Mouse (Mus musculus): ENCODE results near the gene Wdfy4. TPM values are rescaled to one million over a fixed set of nuclear protein-coding genes. Genes with fewer than 3 reads are reported as not detected.
A peak's percentile ranks its signal among the peaks of the same experiment; 100 is the strongest.

The Wdfy4 gene
- polyA plus RNA-seq (2015; fragmentation: Nextera tagmentation; extraction: Ambion mirVana) = 0.10 and 0.38 TPM in 2 replicates

- Histone ChIP-seq H3K4me1 (replicated peaks) (no peaks in the 10 kb centered on the region), H3K9ac (no peak within 1 kb of the TSS), H3K4me3 (no peak within 1 kb of the TSS), H3K27me3 (no peaks in the 10 kb centered on the region), H3K4me2 (no peak within 1 kb of the TSS), H3K9me3 (no peaks in the 10 kb centered on the region), H3K27ac (no peak within 1 kb of the TSS), H3K36me3 (no peaks in the 10 kb centered on the region)
- ATAC-seq (ENCODE audit: low FRiP score) = no peak
- WGBS = 92% methylated on average over 11 of the region's 11 CpGs
Observed at GRCm38 (mm10) chr14:33185068-33185800, at the start of gene Wdfy4. Wdfy4 (minus strand) TSS chr14:33185508.

- Histone ChIP-seq H3K27ac (no peak overlapping the region), H3K4me1 (replicated peaks) (no peaks in the 10 kb centered on the region), H3K27me3 (no peaks in the 10 kb centered on the region), H3K9ac (no peak overlapping the region), H3K4me2 (no peak overlapping the region), H3K4me3 (no peak overlapping the region), H3K9me3 (no peaks in the 10 kb centered on the region), H3K36me3 (no peaks in the 10 kb centered on the region)
- 78% methylated on average over 5 of the region's 5 CpGs for WGBS
- no peak for ATAC-seq (ENCODE audit: low FRiP score)
Observed at GRCm38 (mm10) chr14:33232048-33232447, 46.7 kb upstream of the Wdfy4 start.

- ATAC-seq (ENCODE audit: low FRiP score) = no peak
Observed at GRCm38 (mm10) chr14:33231311-33231710, 46.0 kb upstream of the Wdfy4 start.

GRCm38 (mm10) chr14:33230672-33231071 lies 45.4 kb upstream of the Wdfy4 start:
- H3K4me3 ChIP-seq = no peak overlapping the region
- no peak overlapping the region for H3K27ac ChIP-seq
- no peak for ATAC-seq (ENCODE audit: low FRiP score)
- 90% methylated on average over 4 of the region's 4 CpGs for WGBS
- H3K36me3 ChIP-seq = no peaks in the 10 kb centered on the region
- no peaks in the 10 kb centered on the region for H3K27me3 ChIP-seq
- H3K4me2 ChIP-seq = no peak overlapping the region
- no peaks in the 10 kb centered on the region for H3K9me3 ChIP-seq
- H3K4me1 ChIP-seq (replicated peaks) = no peaks in the 10 kb centered on the region
- H3K9ac ChIP-seq = no peak overlapping the region

More at GRCm38 (mm10) chr14:33231311-33231710, 46.0 kb upstream of the Wdfy4 start:
- H3K36me3 ChIP-seq = no peaks in the 10 kb centered on the region
- H3K9ac ChIP-seq = no peak overlapping the region
- no peak overlapping the region for H3K4me3 ChIP-seq
- 96% methylated on average over 3 of the region's 3 CpGs for WGBS
- H3K27me3 ChIP-seq = no peaks in the 10 kb centered on the region
- H3K4me1 ChIP-seq (replicated peaks) = no peaks in the 10 kb centered on the region
- H3K4me2 ChIP-seq = no peak overlapping the region
- no peak overlapping the region for H3K27ac ChIP-seq
- no peaks in the 10 kb centered on the region for H3K9me3 ChIP-seq

- no peaks in the 10 kb centered on the region for H3K9me3 ChIP-seq
- no peak overlapping the region for H3K4me3 ChIP-seq
- no peak overlapping the region for H3K9ac ChIP-seq
- no peaks in the 10 kb centered on the region for H3K4me1 ChIP-seq (replicated peaks)
- 92% methylated on average over 4 of the region's 4 CpGs for WGBS
- H3K27ac ChIP-seq = no peak overlapping the region
- no peaks in the 10 kb centered on the region for H3K36me3 ChIP-seq
- no peaks in the 10 kb centered on the region for H3K27me3 ChIP-seq
- no peak overlapping the region for H3K4me2 ChIP-seq
- ATAC-seq (ENCODE audit: low FRiP score) = no peak
Observed at GRCm38 (mm10) chr14:33225235-33225634, 39.9 kb upstream of the Wdfy4 start.

DNA sequence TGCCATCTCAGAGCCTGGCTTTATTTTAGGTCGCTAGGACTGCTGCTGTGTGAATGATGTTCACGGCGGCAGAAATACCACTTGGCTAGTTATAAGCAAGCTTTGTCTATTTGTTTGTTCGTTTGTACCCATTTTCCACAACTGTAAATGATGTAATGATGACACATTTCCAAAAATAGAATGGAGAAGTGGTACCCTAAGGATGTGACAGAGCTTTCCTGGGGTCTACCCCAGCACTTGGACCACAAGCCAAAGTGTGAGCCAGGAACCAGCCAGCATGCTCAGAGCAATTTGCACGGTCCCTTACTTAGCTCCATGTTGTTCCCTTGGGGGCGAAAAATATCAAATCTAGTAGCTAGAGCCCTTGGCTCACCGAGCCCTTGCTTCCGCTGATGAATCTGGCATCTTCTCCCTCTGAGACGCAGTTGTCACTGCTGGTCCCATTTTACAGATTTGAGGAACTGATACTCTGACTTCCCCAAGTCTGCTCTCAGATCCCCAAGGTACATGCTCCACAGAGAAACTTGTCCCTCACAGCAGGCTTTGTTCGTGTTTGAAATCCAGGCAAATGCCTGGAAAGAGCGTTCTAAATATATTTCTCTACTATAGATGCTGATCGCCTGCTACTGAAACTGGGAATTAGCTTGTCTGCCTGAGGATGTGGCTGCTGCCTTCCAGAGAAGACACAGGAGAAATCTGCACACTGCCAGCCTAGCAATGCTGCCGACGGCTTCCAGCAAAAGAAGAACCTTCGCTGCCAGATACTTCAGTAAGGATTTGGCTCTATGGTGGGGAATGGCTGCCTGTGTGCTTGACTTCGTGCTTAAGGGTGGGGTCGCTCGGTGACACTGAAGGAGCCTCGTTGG lies 31.3 kb upstream of the Wdfy4 start:
- no peak overlapping the region for H3K9ac ChIP-seq
- H3K36me3 ChIP-seq = no peaks in the 10 kb centered on the region
- no peaks in the 10 kb centered on the region for H3K9me3 ChIP-seq
- H3K4me1 ChIP-seq (replicated peaks) = peaks cover 8% of the 10 kb centered on the region
- H3K4me2 ChIP-seq = no peak overlapping the region
- no peak overlapping the region for H3K4me3 ChIP-seq
- peaks cover 35% of the 10 kb centered on the region for H3K27me3 ChIP-seq
- ATAC-seq (ENCODE audit: low FRiP score) = no peak
- WGBS = 85% methylated on average over 19 of the region's 19 CpGs
- H3K27ac ChIP-seq = no peak overlapping the region

- H3K27me3 ChIP-seq = peaks cover 35% of the 10 kb centered on the region
- H3K9me3 ChIP-seq = no peaks in the 10 kb centered on the region
- 68% methylated on average over 1 of the region's 1 CpGs for WGBS
- no peak overlapping the region for H3K4me3 ChIP-seq
- no peak overlapping the region for H3K9ac ChIP-seq
- no peak overlapping the region for H3K4me2 ChIP-seq
- peaks cover 8% of the 10 kb centered on the region for H3K4me1 ChIP-seq (replicated peaks)
- no peak overlapping the region for H3K27ac ChIP-seq
- ATAC-seq (ENCODE audit: low FRiP score) = no peak
- no peaks in the 10 kb centered on the region for H3K36me3 ChIP-seq
Observed at GRCm38 (mm10) chr14:33215163-33215562, 29.9 kb upstream of the Wdfy4 start.

GRCm38 (mm10) chr14:33214767-33215128 lies 29.4 kb upstream of the Wdfy4 start:
- H3K4me2 ChIP-seq = no peak overlapping the region
- no peaks in the 10 kb centered on the region for H3K9me3 ChIP-seq
- H3K4me1 ChIP-seq (replicated peaks) = peaks cover 8% of the 10 kb centered on the region
- no peak; the same call in 1 of the 2 replicates for ATAC-seq (ENCODE audit: low FRiP score)
- H3K36me3 ChIP-seq = no peaks in the 10 kb centered on the region
- H3K27me3 ChIP-seq = peaks cover 35% of the 10 kb centered on the region
- WGBS = 28% methylated on average over 4 of the region's 4 CpGs
- H3K9ac ChIP-seq = no peak overlapping the region
- H3K27ac ChIP-seq = no peak overlapping the region
- no peak overlapping the region for H3K4me3 ChIP-seq

DNA sequence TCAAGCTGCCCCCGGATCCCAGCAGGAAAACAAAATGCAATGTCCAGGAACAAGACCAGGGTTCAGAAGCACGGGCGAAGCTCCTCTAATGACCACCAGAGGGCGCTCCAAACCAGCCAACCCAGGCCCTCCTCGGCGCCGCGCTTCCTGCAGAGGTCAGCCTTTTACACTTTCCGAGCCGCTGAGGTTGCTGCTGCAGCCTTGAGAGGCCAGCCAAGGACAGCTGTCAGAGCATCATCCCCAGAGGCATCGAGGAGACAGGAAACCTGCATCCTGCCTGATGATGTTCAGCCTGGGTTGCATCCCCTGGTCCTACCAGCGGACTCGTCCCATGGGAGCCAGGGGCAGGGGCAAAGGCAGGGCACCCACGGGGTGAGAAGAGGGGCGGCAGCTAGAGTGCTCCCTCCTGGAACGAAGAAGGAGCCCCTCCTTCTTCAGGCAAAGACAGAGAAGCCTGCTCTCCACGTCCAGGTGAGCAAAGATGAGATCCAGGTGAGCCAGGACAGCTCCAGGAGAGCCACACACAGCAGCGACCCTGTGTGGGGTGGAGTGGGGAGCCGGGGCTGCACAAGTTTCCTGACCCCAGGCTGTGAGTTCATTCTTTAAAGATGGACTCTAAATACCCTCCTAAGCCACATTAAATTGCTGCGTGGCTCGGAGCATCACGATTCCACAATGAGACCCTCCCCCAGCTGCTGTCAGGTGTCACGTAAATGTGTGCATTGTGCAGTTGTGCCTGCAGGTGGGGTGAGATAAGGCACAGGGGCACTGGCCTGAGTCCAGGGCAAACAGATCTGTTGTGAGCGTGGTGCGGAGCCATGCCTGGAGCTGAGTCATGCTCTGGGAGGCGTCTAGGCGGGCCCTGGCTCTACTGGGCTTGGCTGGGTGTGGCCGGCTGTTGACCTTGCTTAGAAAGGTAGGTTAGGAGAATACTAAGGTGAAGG lies 28.8 kb upstream of the Wdfy4 start, which contains the start of gene Arhgap22:
TSS of gene Arhgap22 (plus strand) at position 204 of the 944 bp plus-strand sequence.
- Histone ChIP-seq H3K27ac (no peak within 1 kb of the TSS), H3K4me1 (replicated peaks) (peaks cover 8% of the 10 kb centered on the region), H3K9me3 (no peaks in the 10 kb centered on the region), H3K4me2 (peak within 1 kb of the TSS; percentile 55), H3K36me3 (no peaks in the 10 kb centered on the region), H3K9ac (peak within 1 kb of the TSS; percentile 68), H3K4me3 (peak within 1 kb of the TSS; percentile 29), H3K27me3 (peaks cover 35% of the 10 kb centered on the region)
- WGBS = 19% methylated on average over 28 of the region's 28 CpGs
- peak; percentile 81 for ATAC-seq (ENCODE audit: low FRiP score)

- Histone ChIP-seq H3K4me3 (no peak overlapping the region), H3K4me1 (replicated peaks) (peaks cover 8% of the 10 kb centered on the region), H3K36me3 (no peaks in the 10 kb centered on the region), H3K4me2 (no peak overlapping the region), H3K27me3 (peaks cover 35% of the 10 kb centered on the region), H3K9me3 (no peaks in the 10 kb centered on the region), H3K9ac (no peak overlapping the region), H3K27ac (no peak overlapping the region)
- no peak for ATAC-seq (ENCODE audit: low FRiP score)
- WGBS = 94% methylated on average over 12 of the region's 12 CpGs
Observed at GRCm38 (mm10) chr14:33212958-33213309, 27.6 kb upstream of the Wdfy4 start.

DNA sequence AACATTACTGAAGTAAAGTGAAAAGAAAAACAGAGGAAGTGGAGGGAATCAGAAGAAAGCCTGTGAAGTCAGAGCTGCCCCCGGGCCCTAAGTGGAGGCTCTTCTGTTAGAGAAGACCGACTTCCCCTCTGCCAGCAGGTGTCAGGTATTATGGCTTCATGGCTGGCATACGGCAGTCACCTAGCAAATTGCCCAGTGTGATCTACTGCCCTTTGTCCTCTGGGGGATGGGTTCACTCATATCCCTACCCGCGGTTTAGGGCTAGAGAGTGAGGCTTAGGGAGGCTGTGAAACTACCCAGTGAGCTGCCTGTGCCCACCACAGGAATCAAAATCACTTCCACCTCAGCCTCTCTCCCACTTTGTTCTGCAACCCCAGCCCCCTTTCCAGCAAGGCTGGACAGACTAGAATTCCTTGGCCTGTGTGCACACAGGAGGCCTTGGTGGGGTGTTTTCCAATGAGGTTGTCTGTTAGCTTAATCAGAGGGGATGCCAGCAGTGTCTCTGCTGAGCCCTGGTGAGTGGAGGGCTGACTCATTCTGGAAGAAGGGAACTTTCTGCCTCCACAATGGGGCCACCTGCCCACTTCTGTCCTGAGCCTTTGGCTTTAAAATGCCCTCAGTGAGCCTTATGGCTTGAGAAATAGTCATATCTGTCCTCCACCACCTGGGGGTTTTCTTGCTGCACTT lies 27.1 kb upstream of the Wdfy4 start:
- Histone ChIP-seq H3K36me3 (no peaks in the 10 kb centered on the region), H3K9me3 (no peaks in the 10 kb centered on the region), H3K4me2 (no peak overlapping the region), H3K27ac (no peak overlapping the region), H3K27me3 (peaks cover 37% of the 10 kb centered on the region), H3K4me1 (replicated peaks) (peaks cover 8% of the 10 kb centered on the region), H3K4me3 (no peak overlapping the region), H3K9ac (no peak overlapping the region)
- ATAC-seq (ENCODE audit: low FRiP score) = no peak
- WGBS = 82% methylated on average over 5 of the region's 5 CpGs

Data from hindbrain, embryonic 13.5 days (tissue).